Mouse (Mus musculus) C2C12 (cell line): Measurements from ENCODE around the gene Ttc23.

Experiments
- CTCF ChIP-seq: IDR thresholded peaks from one replicate; pipeline ENCODE4 v1.5.1; 2011; ENCODE audit not compliant: control insufficient read depth, insufficient read depth, insufficient read length
- MAX ChIP-seq: IDR thresholded peaks from one replicate; pipeline ENCODE4 v1.6.1; 2011; ENCODE audit warnings: mild to moderate bottlenecking, control low read depth
- USF1 ChIP-seq: IDR thresholded peaks from one replicate; pipeline ENCODE4 v1.6.1; 2011; ENCODE audit warnings: low read depth, mild to moderate bottlenecking, control low read depth, moderate library complexity

DNA sequence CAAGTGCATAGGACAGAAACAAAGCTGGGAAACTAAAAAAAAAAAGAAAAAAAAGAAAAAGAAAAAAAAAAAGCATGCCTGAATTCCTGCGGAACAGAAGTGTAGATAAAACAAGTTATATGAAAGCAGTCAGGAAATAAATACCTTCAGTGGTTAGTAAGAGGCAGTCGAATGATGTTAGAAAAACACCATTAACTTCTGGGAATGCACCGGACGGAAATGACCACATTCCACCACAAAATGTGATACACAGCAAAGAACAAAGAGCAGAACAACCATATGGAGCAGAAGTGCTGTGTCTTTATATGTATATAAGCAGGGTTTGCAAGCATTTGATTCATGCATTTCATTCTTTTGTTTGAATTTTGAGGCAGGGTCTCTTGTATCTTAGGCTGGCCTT lies 30.3 kb upstream of the Ttc23 start:
- TF ChIP-seq USF1 (no peak), CTCF (no peak), MAX (no peak)
